Mouse (Mus musculus): ENCODE measurements at regions not wholly inside any gene's neighbourhood (a gene's known extent, or its start where the extent isn't known, plus 50 kb on each side); places are given as distances from the start of the nearest gene placed in this dataset.

GRCm38 (mm10) chr6:127251671-127251985 is 99.6 kb upstream of the Ccnd2 start:
- no peak for ATAC-seq (ENCODE audit: extremely low read depth, insufficient number of reproducible peaks, low FRiP score, poor library complexity, severe bottlenecking)
- TF ChIP-seq CTCF (IDR thresholded peaks at IDR 0.05; ENCODE audit: low read depth, low read length), result no peak
- TF ChIP-seq GATA1 (IDR thresholded peaks at IDR 0.05; ENCODE audit: borderline replicate concordance, low read length), result no peak
- no peak for TF ChIP-seq POLR2AphosphoS5 (IDR thresholded peaks at IDR 0.05; ENCODE audit: insufficient replicate concordance, low read depth, low read length)
- no peak for TF ChIP-seq TAL1 (conservative IDR thresholded peaks at IDR 0.05; ENCODE audit: low read depth, low read length)
- no peak for TF ChIP-seq GATA2 (IDR thresholded peaks at IDR 0.05; ENCODE audit: borderline replicate concordance, low read depth, low read length)
- Histone ChIP-seq H3K9me3 (replicated peaks) (peaks cover 4% of the 10 kb centered on the region), H3K4me3 (ENCODE audit: low read depth, low read length) (no peak overlapping the region), H3K4me1 (ENCODE audit: insufficient read depth, low read depth, low read length) (peaks cover 4% of the 10 kb centered on the region), H3K27me3 (ENCODE audit: insufficient read depth, low read length) (peaks cover 34% of the 10 kb centered on the region), H3K36me3 (replicated peaks) (no peaks in the 10 kb centered on the region)
- no peak for DNase-seq (ENCODE audit: low spot score)

DNA sequence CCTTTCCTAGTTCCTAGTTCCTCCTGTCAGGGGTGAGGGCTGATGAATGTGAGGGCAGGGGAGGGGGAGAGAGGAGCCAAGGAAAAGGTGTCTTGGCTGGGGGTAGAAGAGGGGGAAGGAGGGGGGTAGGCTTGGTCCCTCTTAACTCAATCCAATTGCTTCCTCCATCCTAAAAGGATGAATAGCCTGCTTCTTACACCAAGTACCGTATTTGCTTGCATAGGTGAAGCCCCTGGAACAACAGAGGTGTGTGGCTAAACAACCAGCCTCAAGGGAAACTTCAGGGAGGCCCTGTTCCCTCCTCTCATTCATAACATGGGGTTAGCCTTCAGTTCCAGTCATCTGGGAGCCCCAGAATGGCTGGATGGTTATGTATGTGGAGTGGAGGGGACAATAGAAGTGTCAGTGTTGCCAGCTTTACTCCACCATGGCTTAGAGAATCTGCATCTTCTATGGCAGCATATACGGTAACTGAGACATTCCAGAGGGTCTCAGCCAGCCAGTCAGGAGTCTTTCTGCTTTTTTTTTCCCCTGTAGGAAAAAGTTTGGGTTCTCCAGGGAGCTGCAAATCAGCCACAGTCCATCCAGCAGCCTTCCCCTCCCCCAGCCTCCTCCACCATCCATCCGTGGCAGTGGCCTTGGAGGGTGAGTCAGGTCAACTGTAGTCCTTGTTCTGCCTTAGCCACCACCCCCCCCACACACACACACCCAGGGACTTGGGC is 100.2 kb upstream of the Ccnd2 start:
- TF ChIP-seq GATA1 (IDR thresholded peaks at IDR 0.05; ENCODE audit: borderline replicate concordance, low read length) (no peak), TAL1 (conservative IDR thresholded peaks at IDR 0.05; ENCODE audit: low read depth, low read length) (no peak), GATA2 (IDR thresholded peaks at IDR 0.05; ENCODE audit: borderline replicate concordance, low read depth, low read length) (no peak), CTCF (IDR thresholded peaks at IDR 0.05; ENCODE audit: low read depth, low read length) (no peak), POLR2AphosphoS5 (IDR thresholded peaks at IDR 0.05; ENCODE audit: insufficient replicate concordance, low read depth, low read length) (no peak)
- no peak for ATAC-seq (ENCODE audit: extremely low read depth, insufficient number of reproducible peaks, low FRiP score, poor library complexity, severe bottlenecking)
- Histone ChIP-seq H3K4me3 (ENCODE audit: low read depth, low read length) (no peak overlapping the region), H3K27me3 (ENCODE audit: insufficient read depth, low read length) (peaks cover 34% of the 10 kb centered on the region), H3K4me1 (ENCODE audit: insufficient read depth, low read depth, low read length) (no peaks in the 10 kb centered on the region; the same call in 1 of the 2 replicates), H3K36me3 (replicated peaks) (no peaks in the 10 kb centered on the region), H3K9me3 (replicated peaks) (peaks cover 4% of the 10 kb centered on the region)
- no peak for DNase-seq (ENCODE audit: low spot score)

DNA sequence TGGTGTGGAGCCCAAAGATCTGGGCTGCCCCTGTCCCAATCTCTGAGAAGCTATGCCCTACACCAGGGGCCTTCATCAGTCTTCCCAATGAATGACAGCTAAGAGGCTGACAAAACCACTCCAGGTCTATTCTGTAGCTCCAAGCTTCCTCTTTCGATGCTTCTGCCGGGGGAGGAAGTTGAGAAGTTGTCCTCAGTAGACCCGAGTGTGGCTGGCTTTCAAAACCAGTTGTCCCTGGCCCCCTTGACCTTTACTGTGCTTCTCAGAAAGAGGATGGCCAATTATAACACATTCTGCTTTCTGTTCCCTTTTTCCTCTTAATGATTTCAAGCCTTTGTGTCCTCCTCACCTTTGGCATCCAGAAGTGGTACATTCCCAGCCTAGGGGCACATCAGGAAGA is 101.9 kb upstream of the Ccnd2 start:
- peaks cover 34% of the 10 kb centered on the region for H3K27me3 ChIP-seq (ENCODE audit: insufficient read depth, low read length)
- DNase-seq (ENCODE audit: low spot score) (no peak), ATAC-seq (ENCODE audit: extremely low read depth, insufficient number of reproducible peaks, low FRiP score, poor library complexity, severe bottlenecking) (no peak)
- TF ChIP-seq POLR2AphosphoS5 (IDR thresholded peaks at IDR 0.05; ENCODE audit: insufficient replicate concordance, low read depth, low read length) (no peak), GATA2 (IDR thresholded peaks at IDR 0.05; ENCODE audit: borderline replicate concordance, low read depth, low read length) (no peak), CTCF (IDR thresholded peaks at IDR 0.05; ENCODE audit: low read depth, low read length) (no peak), TAL1 (conservative IDR thresholded peaks at IDR 0.05; ENCODE audit: low read depth, low read length) (no peak), GATA1 (IDR thresholded peaks at IDR 0.05; ENCODE audit: borderline replicate concordance, low read length) (no peak)
- no peak overlapping the region for H3K4me3 ChIP-seq (ENCODE audit: low read depth, low read length)
- H3K4me1 ChIP-seq (ENCODE audit: insufficient read depth, low read depth, low read length), result no peaks in the 10 kb centered on the region
- H3K36me3 ChIP-seq (replicated peaks), result no peaks in the 10 kb centered on the region
- H3K9me3 ChIP-seq (replicated peaks), result peaks cover 4% of the 10 kb centered on the region

- ATAC-seq (ENCODE audit: extremely low read depth, insufficient number of reproducible peaks, low FRiP score, poor library complexity, severe bottlenecking) (no peak), DNase-seq (ENCODE audit: low spot score) (no peak)
- Histone ChIP-seq H3K36me3 (replicated peaks) (no peaks in the 10 kb centered on the region), H3K4me3 (ENCODE audit: low read depth, low read length) (no peak overlapping the region), H3K4me1 (ENCODE audit: insufficient read depth, low read depth, low read length) (no peaks in the 10 kb centered on the region; the same call in 1 of the 2 replicates), H3K9me3 (replicated peaks) (no peaks in the 10 kb centered on the region), H3K27me3 (ENCODE audit: insufficient read depth, low read length) (peaks cover 30% of the 10 kb centered on the region)
- TF ChIP-seq POLR2AphosphoS5 (IDR thresholded peaks at IDR 0.05; ENCODE audit: insufficient replicate concordance, low read depth, low read length) (no peak), GATA2 (IDR thresholded peaks at IDR 0.05; ENCODE audit: borderline replicate concordance, low read depth, low read length) (no peak), GATA1 (IDR thresholded peaks at IDR 0.05; ENCODE audit: borderline replicate concordance, low read length) (no peak), CTCF (IDR thresholded peaks at IDR 0.05; ENCODE audit: low read depth, low read length) (no peak), TAL1 (conservative IDR thresholded peaks at IDR 0.05; ENCODE audit: low read depth, low read length) (no peak)
These were observed 112.1 kb upstream of the Ccnd2 start for GRCm38 (mm10) chr6:127263903-127264680.

GRCm38 (mm10) chr6:127265063-127265775 is 113.2 kb upstream of the Ccnd2 start:
- DNase-seq (ENCODE audit: low spot score) (no peak), ATAC-seq (ENCODE audit: extremely low read depth, insufficient number of reproducible peaks, low FRiP score, poor library complexity, severe bottlenecking) (no peak)
- no peak overlapping the region for H3K4me3 ChIP-seq (ENCODE audit: low read depth, low read length)
- H3K36me3 ChIP-seq (replicated peaks), result no peaks in the 10 kb centered on the region
- TF ChIP-seq TAL1 (conservative IDR thresholded peaks at IDR 0.05; ENCODE audit: low read depth, low read length), result no peak
- no peak for TF ChIP-seq GATA2 (IDR thresholded peaks at IDR 0.05; ENCODE audit: borderline replicate concordance, low read depth, low read length)
- TF ChIP-seq GATA1 (IDR thresholded peaks at IDR 0.05; ENCODE audit: borderline replicate concordance, low read length), result no peak
- no peak for TF ChIP-seq POLR2AphosphoS5 (IDR thresholded peaks at IDR 0.05; ENCODE audit: insufficient replicate concordance, low read depth, low read length)
- TF ChIP-seq CTCF (IDR thresholded peaks at IDR 0.05; ENCODE audit: low read depth, low read length), result no peak
- no peaks in the 10 kb centered on the region for H3K9me3 ChIP-seq (replicated peaks)
- H3K27me3 ChIP-seq (ENCODE audit: insufficient read depth, low read length), result peaks cover 41% of the 10 kb centered on the region
- no peaks in the 10 kb centered on the region; the same call in 1 of the 2 replicates for H3K4me1 ChIP-seq (ENCODE audit: insufficient read depth, low read depth, low read length)
